Mouse (Mus musculus) cerebellum, adult 9-11 months (tissue): ENCODE results near the gene Bsn.

Source experiments
- DNase-seq: peaks from one replicate; pipeline ENCODE4 v3.0.0; 2022

Bsn gene

GRCm38 (mm10) chr9:108189787-108190679 lies at the start of gene Bsn:
Gene Bsn, minus strand, starts transcription at chr9:108190384.
- peak; percentile 94 for DNase-seq

GRCm38 (mm10) chr9:108239951-108240350 lies 49.8 kb upstream of the Bsn start:
- no peak for DNase-seq

DNA sequence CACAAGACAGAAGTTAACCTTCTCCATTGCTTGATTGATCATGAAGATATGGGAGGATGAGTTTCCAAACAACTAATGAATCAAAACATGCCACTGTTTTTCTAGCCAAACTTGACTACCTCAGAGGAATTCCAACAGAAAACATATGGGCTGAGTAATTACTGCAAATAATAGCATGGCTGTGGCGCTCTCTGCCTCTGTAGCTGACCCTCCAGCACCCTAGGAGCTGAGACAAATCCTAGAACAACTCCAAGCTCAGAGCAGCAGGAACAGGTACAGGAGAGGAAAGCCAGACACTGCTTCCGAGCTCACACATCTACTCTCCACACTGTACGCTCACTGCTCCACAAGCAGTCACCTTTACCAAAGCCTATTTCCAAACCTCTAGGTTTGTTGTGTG lies 48.6 kb upstream of the Bsn start:
- DNase-seq, result no peak

GRCm38 (mm10) chr9:108238402-108238801 lies 48.2 kb upstream of the Bsn start:
- no peak for DNase-seq

DNA sequence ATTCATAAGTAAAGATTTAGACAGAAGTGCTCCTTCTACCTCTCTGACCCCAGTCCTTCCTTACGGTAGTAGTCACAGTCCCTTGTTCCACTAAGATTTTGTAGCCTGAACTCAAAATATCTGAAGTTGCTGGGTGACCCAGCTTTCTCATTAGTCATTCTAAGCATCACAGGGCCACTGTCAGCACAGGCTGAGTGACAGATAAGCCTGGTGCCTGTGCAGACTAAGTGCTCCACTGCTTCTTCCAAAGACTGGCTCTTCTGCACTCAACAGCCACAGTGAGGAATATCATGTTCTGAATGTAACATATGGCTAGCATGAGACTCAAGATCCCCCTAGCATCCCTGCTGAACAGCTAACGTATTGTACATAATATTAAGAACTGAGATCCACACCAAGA lies 44.5 kb upstream of the Bsn start:
- no peak for DNase-seq

DNA sequence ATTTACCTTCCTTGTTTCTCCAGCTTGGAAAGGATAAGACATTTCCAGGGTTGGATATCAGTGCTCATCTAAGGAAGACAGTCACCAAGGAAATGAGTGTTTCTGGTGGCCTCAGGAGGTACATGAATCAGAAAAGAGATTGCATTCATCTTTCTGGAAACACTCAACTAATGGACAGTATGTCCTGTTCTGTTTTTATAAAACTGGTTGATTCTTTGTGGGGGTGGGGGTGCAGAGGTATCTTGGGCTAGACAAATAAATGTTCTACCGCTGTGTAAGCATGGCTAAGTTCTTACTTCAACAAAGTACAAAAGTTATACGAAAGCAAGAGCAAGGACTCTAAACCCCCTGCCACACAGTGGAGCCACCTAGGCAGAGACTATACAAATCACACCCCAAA lies 42.7 kb upstream of the Bsn start:
- DNase-seq, result no peak

DNA sequence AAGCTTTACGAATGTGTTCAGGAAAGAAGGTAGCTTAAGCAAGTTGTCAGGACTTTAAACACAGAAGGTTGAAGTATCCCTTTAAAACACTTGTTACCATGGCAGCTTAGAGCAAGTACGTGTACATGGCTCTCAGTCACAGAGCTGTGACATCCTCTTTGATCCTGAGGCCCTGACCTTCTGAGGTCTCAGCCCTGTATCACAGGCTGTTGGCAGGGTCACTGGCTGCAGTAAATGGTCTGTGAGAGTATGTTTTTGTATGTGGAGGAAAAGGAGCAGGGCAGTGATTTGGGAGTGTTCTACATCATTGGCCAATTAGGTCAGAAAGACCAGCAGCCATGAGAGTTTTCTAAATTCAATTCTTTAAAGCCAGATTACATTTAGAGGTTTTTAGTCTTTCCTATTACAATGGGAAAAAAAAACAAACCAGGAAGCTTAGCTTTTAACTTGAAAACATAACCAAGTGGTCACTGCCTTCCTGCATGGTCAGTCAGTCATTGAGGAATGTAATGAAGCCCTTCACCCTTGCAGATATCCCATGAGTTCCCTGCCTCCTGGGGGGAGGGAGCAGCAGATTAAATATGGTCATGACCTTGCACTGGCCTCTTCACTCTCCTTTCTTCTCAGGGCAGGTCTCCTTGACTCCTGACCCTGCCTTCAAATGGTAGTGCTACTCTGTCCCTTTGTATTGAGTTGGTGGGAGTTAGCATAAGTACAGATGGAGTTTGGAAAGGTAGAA lies 37.9 kb upstream of the Bsn start:
- DNase-seq, result no peak

- DNase-seq, result no peak
Observed at GRCm38 (mm10) chr9:108225166-108225565, 35.0 kb upstream of the Bsn start.

DNA sequence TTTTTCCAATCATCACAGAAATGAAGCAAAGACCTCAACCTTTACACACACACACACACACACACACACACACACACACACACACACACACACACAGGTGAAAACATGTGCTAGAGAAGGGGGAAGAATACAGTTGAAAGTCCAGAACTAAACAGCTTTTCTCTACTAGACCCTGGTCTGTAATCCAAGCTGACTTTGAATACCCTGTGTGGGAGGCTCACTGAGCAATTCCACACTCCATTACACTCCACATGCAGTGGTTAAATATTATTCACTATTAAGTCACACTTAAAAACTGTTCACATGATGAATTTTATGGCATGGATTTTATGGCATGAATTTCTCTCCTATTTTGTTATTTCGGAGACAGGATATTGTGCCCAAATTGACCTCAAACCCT lies 33.4 kb upstream of the Bsn start:
- no peak for DNase-seq

GRCm38 (mm10) chr9:108221566-108221965 lies 31.4 kb upstream of the Bsn start:
- DNase-seq, result no peak

DNA sequence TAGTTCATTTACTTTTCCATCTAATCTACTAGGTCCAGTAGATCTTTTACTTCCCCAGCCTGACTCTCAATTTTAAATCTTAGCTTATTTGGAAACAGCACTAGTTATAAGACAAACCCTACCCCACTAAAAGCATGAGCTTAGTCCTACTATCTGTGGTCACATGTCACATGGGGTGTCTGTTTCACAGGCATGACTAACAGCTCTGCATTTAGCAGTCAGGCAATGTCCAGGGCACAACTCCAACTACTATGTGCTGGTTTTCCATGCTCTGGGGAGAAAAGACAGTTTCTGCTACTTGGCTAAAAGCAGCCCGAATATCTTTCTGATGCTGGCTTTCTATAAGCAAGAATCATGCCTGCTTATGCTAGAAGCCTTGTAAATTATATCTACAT lies 30.2 kb upstream of the Bsn start:
- no peak for DNase-seq

- DNase-seq, result no peak
Observed at GRCm38 (mm10) chr9:108219766-108220379, 29.7 kb upstream of the Bsn start.

DNA sequence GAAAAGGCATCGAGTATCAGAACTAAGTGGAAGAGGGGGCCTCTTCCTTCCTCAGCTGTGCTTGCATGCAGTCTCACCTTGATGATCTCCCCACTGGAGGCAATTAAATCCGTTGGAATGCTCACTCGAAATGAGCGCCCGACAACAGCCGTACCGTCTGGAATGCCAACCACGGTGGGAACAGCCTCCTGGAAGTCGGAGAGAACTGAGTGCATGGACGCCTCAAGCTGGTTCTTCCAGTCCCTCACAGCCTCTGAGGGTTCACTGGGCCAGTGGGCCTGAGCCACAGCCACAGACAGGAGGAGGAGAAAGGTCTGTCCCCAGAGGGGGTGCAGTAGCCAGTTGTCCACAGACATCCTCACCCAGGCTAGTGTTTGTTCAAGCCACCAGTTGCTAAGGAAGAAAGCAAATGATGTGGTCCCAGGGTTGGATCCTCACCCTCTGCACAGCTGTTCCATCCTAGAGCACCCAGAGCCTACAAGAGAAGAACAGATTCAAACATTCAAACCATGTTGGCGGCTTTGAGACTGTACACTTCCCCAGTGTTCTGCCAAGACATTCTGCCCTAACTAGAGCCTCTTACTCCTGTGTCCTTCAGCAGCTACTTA lies 27.9 kb upstream of the Bsn start:
- DNase-seq, result no peak

DNA sequence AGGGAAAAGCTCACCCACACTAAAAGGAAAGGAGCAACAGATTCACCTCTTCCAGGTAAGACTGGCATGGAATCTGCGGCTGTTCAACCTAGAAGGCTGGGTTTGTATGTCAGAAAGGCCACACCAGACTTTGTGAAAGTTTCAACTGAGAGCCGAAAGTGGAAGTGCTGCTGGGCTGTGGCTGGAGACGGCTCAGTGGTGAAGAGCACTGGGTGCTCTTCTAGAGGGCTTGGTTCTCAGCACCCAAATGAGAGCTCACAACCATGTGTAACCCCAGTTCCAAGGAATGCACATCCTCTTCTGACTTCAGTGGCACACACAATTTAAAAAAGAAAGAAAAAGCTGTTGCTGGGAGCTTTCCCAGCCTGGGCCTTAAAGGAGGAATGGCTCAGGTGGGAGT lies 27.2 kb upstream of the Bsn start:
- no peak for DNase-seq

DNA sequence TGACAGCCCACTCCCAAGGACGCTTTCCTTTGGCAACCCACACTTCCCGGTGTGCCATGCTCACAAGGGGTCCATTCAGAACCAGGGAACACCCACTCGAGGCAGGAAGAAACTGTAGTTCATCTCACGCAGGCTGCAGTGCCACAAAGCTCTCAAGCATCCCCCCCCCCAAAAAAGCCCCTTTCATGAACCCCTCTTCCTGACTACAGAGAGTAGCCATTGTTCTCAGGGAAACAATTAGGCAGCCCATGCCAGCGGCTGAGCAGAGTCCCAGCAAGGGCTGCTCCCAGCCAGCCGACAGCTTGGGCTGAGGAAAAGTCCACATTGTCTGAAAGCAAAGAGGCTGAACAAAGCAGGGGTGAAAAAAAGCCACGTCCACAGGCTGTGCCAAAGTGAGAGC lies 22.9 kb upstream of the Bsn start:
- DNase-seq, result no peak

DNA sequence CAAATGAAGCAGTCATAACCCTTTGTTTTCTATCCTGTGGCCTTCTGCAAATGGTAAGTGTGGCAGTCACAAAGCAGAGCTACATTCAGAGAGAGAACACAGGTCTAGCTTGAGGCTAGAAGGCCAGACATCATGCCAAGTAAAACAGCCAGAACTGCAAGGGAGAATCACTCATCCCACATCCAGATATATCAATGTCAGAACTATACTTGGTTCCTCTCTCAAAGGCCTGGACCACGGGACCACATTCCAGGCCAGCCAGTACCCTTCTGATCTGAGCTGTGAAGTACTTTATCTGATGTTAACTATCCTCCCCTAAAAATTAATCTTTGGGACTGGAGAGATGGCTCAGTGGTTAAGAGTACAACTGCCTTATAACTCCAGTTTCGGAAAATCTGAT lies 22.2 kb upstream of the Bsn start:
- DNase-seq, result no peak

GRCm38 (mm10) chr9:108205571-108205901 lies 15.4 kb upstream of the Bsn start:
- no peak for DNase-seq

DNA sequence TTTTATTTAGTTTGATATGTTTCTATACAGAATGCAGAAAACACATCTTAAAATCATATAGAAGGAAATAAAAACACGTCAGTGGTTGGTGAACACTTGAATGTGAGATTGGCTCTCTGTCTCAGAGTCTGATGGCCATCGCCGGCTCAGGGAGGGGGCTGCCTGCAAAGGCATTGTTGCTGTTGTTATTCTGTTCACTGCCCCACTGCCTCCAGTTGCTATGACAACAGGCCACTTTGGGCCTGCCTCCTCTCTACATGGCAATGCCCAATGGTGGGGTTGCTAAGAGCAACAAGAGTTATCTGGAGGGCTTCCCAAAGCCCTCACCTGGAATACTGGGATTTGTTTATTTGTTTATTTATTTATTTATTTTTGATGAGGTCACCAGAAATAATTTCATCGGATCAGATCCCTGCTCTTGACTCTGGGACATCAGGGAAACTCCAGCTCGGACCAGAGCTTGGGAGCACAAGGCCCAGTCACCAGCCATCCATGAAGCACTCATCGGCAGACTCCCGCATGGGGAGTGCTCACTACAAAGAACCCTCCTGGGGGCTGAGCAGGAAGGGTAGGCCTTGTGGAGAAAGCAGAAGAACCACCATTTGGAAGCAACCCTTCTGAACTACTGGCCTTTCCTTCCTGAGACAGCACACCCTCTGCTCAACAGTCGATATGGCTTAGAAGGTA lies 14.8 kb upstream of the Bsn start:
- peak; percentile 41 for DNase-seq

DNA sequence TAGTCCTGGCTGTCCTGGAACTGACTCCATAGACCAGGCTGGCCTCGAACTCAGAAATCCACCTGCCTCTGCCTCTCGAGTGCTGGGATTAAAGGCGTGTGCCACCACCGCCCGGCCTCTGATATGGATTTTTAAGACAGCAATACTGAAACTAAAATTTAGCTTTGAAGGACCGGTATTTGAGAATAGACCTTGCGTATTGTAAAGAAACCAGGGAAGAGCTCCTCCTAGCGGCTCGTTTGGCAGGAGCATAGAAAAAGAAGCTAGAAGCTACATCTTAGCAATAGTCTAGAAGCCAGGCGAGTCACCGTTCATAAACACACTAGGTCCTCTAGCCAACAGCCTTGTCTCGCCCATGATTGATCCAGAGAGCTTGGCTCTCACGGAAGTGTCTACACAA lies 12.8 kb upstream of the Bsn start:
- DNase-seq, result peak; percentile 72

GRCm38 (mm10) chr9:108202169-108202568 lies 12.0 kb upstream of the Bsn start:
- peak; percentile 35 for DNase-seq

DNA sequence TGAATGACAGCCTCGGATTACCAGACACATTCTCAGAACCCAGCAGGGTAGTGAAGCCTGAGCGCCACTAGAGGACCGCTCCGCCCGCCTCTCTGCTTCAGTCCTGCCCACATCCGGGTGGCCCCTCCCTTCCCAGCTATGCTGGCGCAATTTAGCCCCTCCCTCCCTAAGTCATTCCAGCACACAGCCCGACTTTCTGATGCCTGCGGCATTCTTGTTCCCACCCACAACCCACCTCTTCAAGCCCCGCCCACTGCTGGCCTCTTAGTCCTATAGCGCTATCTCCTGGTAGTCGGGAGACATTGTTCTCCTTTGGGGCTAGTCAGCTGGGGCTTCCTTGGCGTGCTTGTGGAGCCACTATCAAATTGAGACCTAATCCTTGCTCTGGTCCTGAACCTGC lies 11.0 kb upstream of the Bsn start:
- peak; percentile 98 for DNase-seq

GRCm38 (mm10) chr9:108198621-108199020 lies 8.4 kb upstream of the Bsn start:
- DNase-seq, result peak; percentile 21
